Mouse (Mus musculus) MEL (cell line): ENCODE measurements around the gene Tspan4. TPM values are rescaled to one million over a fixed set of nuclear protein-coding genes. Genes with fewer than 3 reads are reported as not detected.

Source experiments
- DNase-seq: peaks from one replicate; pipeline ENCODE4 v3.0.0; 2011; ENCODE audit warnings: low read depth, low spot score
- H3K27ac ChIP-seq: 2 replicates; pipeline ENCODE4 v1.5.1; 2012; ENCODE audit warnings: low read depth, mild to moderate bottlenecking, control low read depth, low read length, moderate library complexity; ENCODE audit not compliant: control insufficient read depth
- H3K27me3 ChIP-seq, 2 experiments: fragments of 150-350 bp in 1 of 2; sonication (generic) in 1 of 2; 2 replicates each; pipeline ENCODE4 v1.6.1; 2012; ENCODE audit warnings: low read length in 2 of 2, mild to moderate bottlenecking in 2 of 2, improper control_type of control experiment in 1 of 2, moderate library complexity in 1 of 2; ENCODE audit not compliant: insufficient read depth in 2 of 2, control insufficient read depth in 1 of 2
- H3K36me3 ChIP-seq, 2 experiments: 2 replicates each; pipeline ENCODE4 v1.6.1; 2012 to 2014; ENCODE audit warnings: low read length in 2 of 2, improper control_type of control experiment in 1 of 2, inconsistent platforms in 1 of 2, mild to moderate bottlenecking in 1 of 2; ENCODE audit not compliant: insufficient read depth in 2 of 2, control insufficient read depth in 1 of 2
- H3K4me1 ChIP-seq, 2 experiments: fragments of 150-350 bp in 1 of 2; sonication (generic) in 1 of 2; 2 replicates each; pipeline ENCODE4 v1.6.1; 2012; ENCODE audit warnings: low read length in 2 of 2, improper control_type of control experiment in 1 of 2, mild to moderate bottlenecking in 1 of 2; ENCODE audit not compliant: insufficient read depth in 2 of 2, control insufficient read depth in 1 of 2
- H3K4me3 ChIP-seq, 2 experiments: fragments of 150-350 bp in 1 of 2; sonication (generic) in 1 of 2; 2 replicates each; pipeline ENCODE4 v1.5.1; 2012; ENCODE audit warnings: low read depth in 2 of 2, low read length in 2 of 2, mild to moderate bottlenecking in 2 of 2, moderate library complexity in 2 of 2, control low read depth in 1 of 2, improper control_type of control experiment in 1 of 2; ENCODE audit not compliant: control insufficient read depth in 1 of 2, insufficient read depth in 1 of 2
- H3K79me2 ChIP-seq: 2 replicates; pipeline ENCODE4 v1.6.1; 2012; ENCODE audit warnings: mild to moderate bottlenecking, low read length, moderate library complexity; ENCODE audit not compliant: control insufficient read depth, poor library complexity, insufficient read depth
- H3K9ac ChIP-seq: 2 replicates; pipeline ENCODE4 v1.6.1; 2012; ENCODE audit warnings: low read depth, mild to moderate bottlenecking, control low read depth, low read length, moderate library complexity; ENCODE audit not compliant: control insufficient read depth, poor library complexity, severe bottlenecking
- H3K9me3 ChIP-seq: fragments of 150-350 bp; sonication (generic); replicated peaks from 2 replicates; pipeline ENCODE4 v1.6.1; 2012; ENCODE audit warnings: mild to moderate bottlenecking, low read length, improper control_type of control experiment, moderate library complexity; ENCODE audit not compliant: insufficient read depth
- BHLHE40 ChIP-seq: IDR thresholded peaks from 2 replicates; pipeline ENCODE4 v1.6.1; 2012; ENCODE audit warnings: low read depth, mild to moderate bottlenecking, inconsistent platforms, low read length, improper control_type of control experiment, borderline replicate concordance
- CTCF ChIP-seq, 3 experiments: IDR thresholded peaks in 2 of 3; conservative IDR thresholded peaks in 1 of 3; 2 replicates each; pipeline ENCODE4 v1.5.1; 2011 to 2012; ENCODE audit warnings: low read length in 3 of 3, low read depth in 2 of 3, mild to moderate bottlenecking in 2 of 3, improper control_type of control experiment in 1 of 3, inconsistent platforms in 1 of 3, mixed read lengths in 1 of 3, moderate library complexity in 1 of 3; ENCODE audit not compliant: control insufficient read depth in 1 of 3, insufficient read depth in 1 of 3, poor library complexity in 1 of 3, severe bottlenecking in 1 of 3
- GABPA ChIP-seq: IDR thresholded peaks from 2 replicates; pipeline ENCODE4 v1.6.1; 2012; ENCODE audit warnings: low read depth, mild to moderate bottlenecking, inconsistent platforms, low read length, improper control_type of control experiment, moderate library complexity
- GATA1 ChIP-seq: IDR thresholded peaks from 2 replicates; pipeline ENCODE4 v1.6.1; 2011; ENCODE audit warnings: low read depth, low read length, improper control_type of control experiment
- KAT2A ChIP-seq: conservative IDR thresholded peaks from 2 replicates; pipeline ENCODE4 v1.6.1; 2012; ENCODE audit warnings: low read depth, low read length, improper control_type of control experiment, inconsistent platforms
- MAFK ChIP-seq: IDR thresholded peaks from 2 replicates; pipeline ENCODE4 v1.6.1; 2011; ENCODE audit warnings: low read depth, mild to moderate bottlenecking, low read length, improper control_type of control experiment, borderline replicate concordance
- MEF2A ChIP-seq: IDR thresholded peaks from 2 replicates; pipeline ENCODE4 v1.6.1; 2014; ENCODE audit warnings: low read depth, mild to moderate bottlenecking, inconsistent platforms, low read length, improper control_type of control experiment; ENCODE audit not compliant: poor library complexity, insufficient replicate concordance, severe bottlenecking; ENCODE audit errors: extremely low read depth
- MYB ChIP-seq: IDR thresholded peaks from 2 replicates; pipeline ENCODE4 v1.6.1; 2011; ENCODE audit warnings: mild to moderate bottlenecking, low read depth, low read length, improper control_type of control experiment
- POLR2AphosphoS5 ChIP-seq: IDR thresholded peaks from 2 replicates; pipeline ENCODE4 v1.6.1; 2012; ENCODE audit warnings: low read depth, borderline replicate concordance, mild to moderate bottlenecking, inconsistent platforms, low read length, moderate library complexity, mixed read lengths
- RAD21 ChIP-seq: IDR thresholded peaks from 2 replicates; pipeline ENCODE4 v1.6.1; 2011; ENCODE audit warnings: mild to moderate bottlenecking, low read depth, low read length, improper control_type of control experiment
- RCOR1 ChIP-seq: IDR thresholded peaks from 2 replicates; pipeline ENCODE4 v1.6.1; 2012; ENCODE audit warnings: low read depth, mild to moderate bottlenecking, inconsistent platforms, low read length, improper control_type of control experiment
- SMC3 ChIP-seq: IDR thresholded peaks from 2 replicates; pipeline ENCODE4 v1.6.1; 2011; ENCODE audit warnings: low read depth, low read length, improper control_type of control experiment
- TAL1 ChIP-seq: IDR thresholded peaks from 2 replicates; pipeline ENCODE4 v1.6.1; 2012; ENCODE audit warnings: mild to moderate bottlenecking, inconsistent platforms, low read length, moderate library complexity, mixed read lengths
- USF1 ChIP-seq: IDR thresholded peaks from 2 replicates; pipeline ENCODE4 v1.6.1; 2014; ENCODE audit warnings: low read depth, mild to moderate bottlenecking, inconsistent platforms, low read length, improper control_type of control experiment, moderate library complexity
- ZMIZ1 ChIP-seq: IDR thresholded peaks from 2 replicates; pipeline ENCODE4 v1.6.1; 2012; ENCODE audit warnings: low read depth, mild to moderate bottlenecking, inconsistent platforms, low read length, improper control_type of control experiment, moderate library complexity
- ZNF384 ChIP-seq: IDR thresholded peaks from 2 replicates; pipeline ENCODE4 v1.6.1; 2012; ENCODE audit warnings: low read depth, mild to moderate bottlenecking, inconsistent platforms, low read length, improper control_type of control experiment
- polyA plus RNA-seq, 2 experiments: library from polyadenylated mRNA; stranded (reverse) in 1 of 2; unstranded in 1 of 2; fragments of >175 nt in 1 of 2; fragments of >200 nt in 1 of 2; gene quantifications; 2 replicates each; pipeline versions ENCODE4 v1.2.1 to v1.2.4; 2012; ENCODE audit warnings: low replicate concordance in 2 of 2, low read depth in 1 of 2; ENCODE audit not compliant: insufficient read length in 2 of 2, insufficient read depth in 1 of 2, missing spikeins in 1 of 2
- total RNA-seq: library from RNA; depleted of rRNA; stranded (reverse); fragments of 300-350 nt; gene quantifications from 2 replicates; pipeline ENCODE4 v1.2.3, GENCODE M21; 2012

Gene Tspan4
- total and polyA plus RNA-seq, 3 experiments: 97.9 to 110 TPM; not detected in 1

DNA sequence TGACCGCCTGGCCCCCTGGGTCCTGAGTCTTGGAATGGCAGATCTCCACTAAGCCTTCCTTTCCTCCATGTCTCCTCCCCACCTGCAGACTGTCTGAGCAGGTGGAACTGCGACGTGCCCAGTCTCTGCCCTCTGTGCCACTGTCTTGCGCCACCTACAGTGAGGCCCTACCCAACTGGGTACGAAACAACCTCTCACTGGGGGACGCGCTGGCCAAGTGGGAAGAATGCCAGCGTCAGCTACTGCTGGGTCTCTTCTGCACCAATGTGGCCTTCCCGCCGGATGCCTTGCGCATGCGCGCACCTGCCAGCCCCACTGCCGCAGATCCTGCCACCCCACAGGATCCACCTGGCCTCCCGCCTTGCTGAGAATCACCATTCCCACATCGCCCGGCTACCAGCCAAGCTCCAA lies 15.7 kb upstream of the Tspan4 start:
- TF ChIP-seq MAFK (no peak), ZMIZ1 (no peak), SMC3 (no peak), GABPA (no peak), CTCF (IDR thresholded peaks at IDR 0.05 in 2 of 3, conservative IDR thresholded peaks at IDR 0.05 in 1 of 3; ENCODE audit: control insufficient read depth in 1 of 3, insufficient read depth in 1 of 3, low read depth in 2 of 3, low read length in 3 of 3, poor library complexity in 1 of 3, severe bottlenecking in 1 of 3) (no peak), RAD21 (no peak), KAT2A (no peak), ZNF384 (no peak), USF1 (no peak), RCOR1 (no peak), MYB (no peak), GATA1 (no peak), BHLHE40 (no peak), POLR2AphosphoS5 (no peak), MEF2A (no peak)
- H3K4me1 ChIP-seq: peaks cover 0 to 6% of the 10 kb centered on the region in 2 experiments; a peak in 1 of 4 replicates
- H3K9ac ChIP-seq: no peak overlapping the region
- no peak for DNase-seq
- no peak overlapping the region for H3K4me3 ChIP-seq
- H3K27me3 ChIP-seq: no peaks in the 10 kb centered on the region
- H3K36me3 ChIP-seq: no peaks in the 10 kb centered on the region
- H3K27ac ChIP-seq: no peak overlapping the region
- H3K9me3 ChIP-seq: no peaks in the 10 kb centered on the region
- no peaks in the 10 kb centered on the region; the same call in 1 of the 2 replicates for H3K79me2 ChIP-seq

DNA sequence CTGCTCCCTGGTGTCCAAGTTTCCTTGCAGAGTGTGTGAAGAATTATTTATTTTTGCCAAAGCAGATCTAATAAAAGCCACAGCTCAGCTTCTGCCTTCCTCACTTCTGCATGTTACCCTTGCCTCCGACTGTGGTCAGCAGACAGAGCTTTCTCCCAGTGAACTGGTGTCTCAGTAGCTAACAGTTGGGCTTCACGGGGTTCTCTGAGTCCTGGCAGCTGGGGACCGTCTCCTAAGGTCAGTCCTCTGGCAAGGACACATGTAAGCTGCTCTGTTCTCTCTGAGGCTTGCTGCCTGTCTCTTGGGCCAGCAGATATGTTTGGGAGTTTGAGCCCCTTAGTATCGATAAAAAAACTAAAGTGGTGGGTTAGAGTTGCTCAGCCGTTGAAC lies 15.0 kb upstream of the Tspan4 start:
- Histone ChIP-seq H3K27ac (no peak overlapping the region), H3K36me3 (no peaks in the 10 kb centered on the region), H3K27me3 (no peaks in the 10 kb centered on the region), H3K79me2 (no peaks in the 10 kb centered on the region; the same call in 1 of the 2 replicates), H3K4me1 (0 out of 4 replicates have a peak, but pooled peaks cover 0 to 6% of the 10 kb centered on the region in 2 experiments), H3K9me3 (no peaks in the 10 kb centered on the region), H3K9ac (no peak overlapping the region), H3K4me3 (no peak overlapping the region)
- no peak for DNase-seq
- TF ChIP-seq TAL1: no peak
